8 mouse cellular contexts compared by ENCODE assay signal in the genomic region with DNA sequence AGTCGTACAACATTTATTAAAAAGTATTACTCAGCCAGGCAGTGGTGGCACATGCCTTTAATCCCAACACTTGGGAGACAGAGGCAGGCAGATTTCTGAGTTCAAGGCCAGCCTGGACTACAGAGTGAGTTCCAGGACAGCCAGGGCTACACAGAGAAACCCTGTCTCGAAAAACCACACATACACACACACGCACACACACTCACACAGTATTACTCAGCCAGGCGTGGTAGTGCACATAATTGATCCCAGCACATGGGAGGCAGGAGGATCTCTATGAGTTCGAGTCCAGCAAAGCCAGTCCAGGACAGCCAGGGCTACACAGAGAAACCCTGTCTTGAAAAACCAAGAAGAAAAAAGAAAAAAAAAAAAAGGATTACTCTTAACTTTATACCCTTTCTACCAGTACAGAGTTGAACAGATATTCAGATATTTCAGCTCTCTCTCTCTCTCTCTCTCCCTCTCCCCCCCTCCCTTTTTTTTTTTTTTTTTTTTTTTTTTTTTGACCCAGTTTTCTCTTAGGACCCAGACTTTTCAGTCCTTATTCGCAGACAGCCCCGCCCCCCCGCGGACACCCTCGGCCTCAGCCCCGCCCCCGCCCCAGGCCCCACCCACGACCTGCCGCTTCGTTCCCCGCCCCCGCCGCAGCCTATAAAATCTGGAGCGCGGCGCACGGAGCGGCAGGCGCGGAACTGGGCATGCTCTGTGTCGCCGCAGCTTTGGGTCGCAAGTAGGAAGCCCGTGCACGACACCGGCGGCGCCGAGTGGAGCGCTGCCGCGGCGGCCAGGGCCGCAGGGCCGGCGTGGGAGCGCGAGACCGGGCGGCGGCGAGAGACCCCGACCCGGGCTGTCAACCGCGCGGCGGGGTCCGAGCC. TPM values are rescaled to one million over a fixed set of nuclear protein-coding genes. Genes with fewer than 3 reads are reported as not detected.
DNase-seq lines count a peak whose midpoint lies in the region; ATAC-seq lines count a peak whose summit lies in the region.

Gene Gclc, plus strand, starts transcription at position 683 of the 875 bp plus-strand sequence.

- peak within 1 kb of the TSS; percentile 78 for H3K4me2 ChIP-seq in embryonic facial prominence, embryonic 11.5 days (ENCODE audit: low read depth, low read length)
- H3K4me2 ChIP-seq in midbrain, embryonic 11.5 days: peak within 1 kb of the TSS; percentile 74

- WGBS in embryonic facial prominence, embryonic 11.5 days: 8% methylated on average over 46 of the region's 54 CpGs
- WGBS in midbrain, embryonic 11.5 days: 8% methylated on average over 54 of the region's 54 CpGs

- H3K4me3 ChIP-seq in embryonic facial prominence, embryonic 11.5 days (ENCODE audit: low read depth, low read length): peak within 1 kb of the TSS; percentile 83
- H3K4me3 ChIP-seq in midbrain, embryonic 11.5 days (ENCODE audit: low read depth, low read length): peak within 1 kb of the TSS; percentile 70

- H3K9me3 ChIP-seq in embryonic facial prominence, embryonic 11.5 days (replicated peaks; ENCODE audit: control insufficient read depth, low read length): no peaks in the 10 kb centered on the region
- H3K9me3 ChIP-seq in midbrain, embryonic 11.5 days (ENCODE audit: control insufficient read depth, low read length): no peaks in the 10 kb centered on the region

- peak within 1 kb of the TSS; percentile 79 for H3K9ac ChIP-seq in embryonic facial prominence, embryonic 11.5 days (replicated peaks; ENCODE audit: low read length)
- peak within 1 kb of the TSS; percentile 85 for H3K9ac ChIP-seq in midbrain, embryonic 11.5 days (ENCODE audit: low read length)

- intact Hi-C loops in left cerebral cortex, postnatal 4 days (cut with DNase I): loop anchor here (10.0 kb wide), 1 partner anchor 99 kb away; no protein-coding TSS in a partner anchor

- H3K27me3 ChIP-seq in embryonic facial prominence, embryonic 11.5 days (ENCODE audit: control insufficient read depth, insufficient read depth, low read length): no peaks in the 10 kb centered on the region
- H3K27me3 ChIP-seq in midbrain, embryonic 11.5 days (ENCODE audit: control insufficient read depth, insufficient read depth, low read length): no peaks in the 10 kb centered on the region

- ATAC-seq in embryonic facial prominence, embryonic 11.5 days (replicated peaks; ENCODE audit: insufficient number of reproducible peaks, low FRiP score, low TSS enrichment, low read depth): peak; percentile 61
- ATAC-seq in granulocyte monocyte progenitor cell, adult 5-6 weeks (replicated peaks; ENCODE audit: poor library complexity, severe bottlenecking): peak; percentile 54
- peak; percentile 85 for ATAC-seq in midbrain, embryonic 11.5 days (ENCODE audit: low FRiP score)

- peak within 1 kb of the TSS; percentile 80 for H3K27ac ChIP-seq in embryonic facial prominence, embryonic 11.5 days (replicated peaks; ENCODE audit: low read depth, low read length)
- peak within 1 kb of the TSS; percentile 74 for H3K27ac ChIP-seq in midbrain, embryonic 11.5 days (ENCODE audit: low read depth, low read length)

- DNase-seq in adrenal gland, postnatal 14 days: peak; percentile 95
- peak; percentile 91 for DNase-seq in embryonic facial prominence, embryonic 11.5 days (ENCODE audit: low spot score)
- DNase-seq in kidney, adult 11 months: peak; percentile 89
- peak; percentile 93 for DNase-seq in left cerebral cortex, postnatal 4 days
- DNase-seq in midbrain, embryonic 11.5 days (ENCODE audit: low spot score, missing footprints): peak; percentile 96
- DNase-seq in right cerebral cortex, postnatal 4 days: peak; percentile 89
- peak; percentile 90 for DNase-seq in yolk sac, embryonic 10.5 days (ENCODE audit: low spot score)

- no peaks in the 10 kb centered on the region for H3K36me3 ChIP-seq in embryonic facial prominence, embryonic 11.5 days (replicated peaks; ENCODE audit: control insufficient read depth, insufficient read depth, low read depth, low read length)
- H3K36me3 ChIP-seq in midbrain, embryonic 11.5 days (ENCODE audit: control insufficient read depth, insufficient read depth, low read length): no peaks in the 10 kb centered on the region

- H3K4me1 ChIP-seq in embryonic facial prominence, embryonic 11.5 days (ENCODE audit: control insufficient read depth, insufficient read depth, low read length): no peaks in the 10 kb centered on the region
- H3K4me1 ChIP-seq in midbrain, embryonic 11.5 days (ENCODE audit: control insufficient read depth, insufficient read depth, low read length): peaks cover 3% of the 10 kb centered on the region; the same call in 1 of the 2 replicates

RNA-seq across cellular contexts. Expression of gene Gclc, which starts in this region (rescaled TPM):
- 39.5 and 45.1 TPM in 2 replicates for total RNA-seq in adrenal gland, postnatal 14 days (2021)
- polyA plus RNA-seq in embryonic facial prominence, embryonic 11.5 days (2014; fragmentation: Nextera tagmentation; extraction: Ambion mirVana): 17.7 and 20.5 TPM in 2 replicates
- total RNA-seq in granulocyte monocyte progenitor cell, adult 5-6 weeks (2014; fragmentation: Nextera tagmentation): 44.6 and 47.5 TPM in 2 replicates
- total RNA-seq in granulocyte monocyte progenitor cell, adult 5-6 weeks (2017): 52.3 and 56.8 TPM in 2 replicates
- 10 to 100 TPM; 23.4 to 26.0 TPM for total RNA-seq in left cerebral cortex, postnatal 4 days (2021)
- polyA plus RNA-seq in midbrain, embryonic 11.5 days (2014; fragmentation: Nextera tagmentation; extraction: Ambion mirVana): 21.0 and 21.6 TPM in 2 replicates

Comparison
In these comparisons a context has a peak if more than half of its experiments do, and no peak if none do; other contexts are left out.
1. Peak in every context shown above with its lines: DNase-seq, ATAC-seq, H3K4me3 ChIP-seq and H3K27ac ChIP-seq.